Mouse (Mus musculus) stomach, embryonic 14.5 days (tissue): ENCODE data around the gene Terb1. TPM values are rescaled to one million over a fixed set of nuclear protein-coding genes. Genes with fewer than 3 reads are reported as not detected.

ENCODE experiments used
- ATAC-seq: fragments of 200-750 bp; cut with Nextera tagmentation; 2 replicates; pipeline ENCODE4 v1.8.0; 2017; ENCODE audit warnings: low read depth, moderate TSS enrichment; ENCODE audit not compliant: insufficient number of reproducible peaks, insufficient read depth, low FRiP score
- H3K27ac ChIP-seq: fragments of 300-500 bp; sonication (generic); 2 replicates; pipeline ENCODE4 v1.5.1; 2014; ENCODE audit warnings: mild to moderate bottlenecking, low read length, moderate library complexity, mixed read lengths
- H3K27me3 ChIP-seq: fragments of 300-500 bp; sonication (generic); 2 replicates; pipeline ENCODE4 v1.6.1; 2014; ENCODE audit warnings: low read length, control low read depth, mixed read lengths; ENCODE audit not compliant: control insufficient read depth, insufficient read depth
- H3K36me3 ChIP-seq: fragments of 300-500 bp; sonication (generic); 2 replicates; pipeline ENCODE4 v1.6.1; 2014; ENCODE audit warnings: mild to moderate bottlenecking, control low read depth, low read length, moderate library complexity, mixed read lengths; ENCODE audit not compliant: control insufficient read depth, insufficient read depth
- H3K4me1 ChIP-seq: fragments of 300-500 bp; sonication (generic); 2 replicates; pipeline ENCODE4 v1.6.1; 2014; ENCODE audit warnings: low read length, control low read depth, mixed read lengths; ENCODE audit not compliant: control insufficient read depth, insufficient read depth
- H3K4me2 ChIP-seq: fragments of 300-500 bp; sonication (generic); replicated peaks from 2 replicates; pipeline ENCODE4 v1.6.1; 2014; ENCODE audit warnings: low read depth, low read length, control low read depth
- H3K4me3 ChIP-seq: fragments of 300-500 bp; sonication (generic); 2 replicates; pipeline ENCODE4 v1.5.1; 2014; ENCODE audit warnings: low read depth, low read length, control low read depth
- H3K9ac ChIP-seq: fragments of 300-500 bp; sonication (generic); replicated peaks from 2 replicates; pipeline ENCODE4 v1.6.1; 2014; ENCODE audit warnings: low read depth, mild to moderate bottlenecking, control low read depth, low read length, moderate library complexity, mixed read lengths
- H3K9me3 ChIP-seq: fragments of 300-500 bp; sonication (generic); 2 replicates; pipeline ENCODE4 v1.6.1; 2016; ENCODE audit warnings: low read depth, low read length, control low read depth; ENCODE audit not compliant: control insufficient read depth
- WGBS: fragments of 180-500 bp; shearing (Covaris S2); extraction: QIAGEN DNeasy Blood & Tissue Kit; methylation state at CpG from one replicate; pipeline ENCODE4 v1.1.7; 2014; 5-methylcytosine and 5-hydroxymethylcytosine counted together
- polyA plus RNA-seq: library from polyadenylated mRNA; unstranded; fragments of >200 nt; fragmentation: Nextera tagmentation; extraction: Ambion mirVana; gene quantifications from 2 replicates; pipeline ENCODE4 v1.2.1, GENCODE M21; 2014

Gene Terb1
- polyA plus RNA-seq, 1 experiment from 2014 or later = 0.26 TPM

DNA sequence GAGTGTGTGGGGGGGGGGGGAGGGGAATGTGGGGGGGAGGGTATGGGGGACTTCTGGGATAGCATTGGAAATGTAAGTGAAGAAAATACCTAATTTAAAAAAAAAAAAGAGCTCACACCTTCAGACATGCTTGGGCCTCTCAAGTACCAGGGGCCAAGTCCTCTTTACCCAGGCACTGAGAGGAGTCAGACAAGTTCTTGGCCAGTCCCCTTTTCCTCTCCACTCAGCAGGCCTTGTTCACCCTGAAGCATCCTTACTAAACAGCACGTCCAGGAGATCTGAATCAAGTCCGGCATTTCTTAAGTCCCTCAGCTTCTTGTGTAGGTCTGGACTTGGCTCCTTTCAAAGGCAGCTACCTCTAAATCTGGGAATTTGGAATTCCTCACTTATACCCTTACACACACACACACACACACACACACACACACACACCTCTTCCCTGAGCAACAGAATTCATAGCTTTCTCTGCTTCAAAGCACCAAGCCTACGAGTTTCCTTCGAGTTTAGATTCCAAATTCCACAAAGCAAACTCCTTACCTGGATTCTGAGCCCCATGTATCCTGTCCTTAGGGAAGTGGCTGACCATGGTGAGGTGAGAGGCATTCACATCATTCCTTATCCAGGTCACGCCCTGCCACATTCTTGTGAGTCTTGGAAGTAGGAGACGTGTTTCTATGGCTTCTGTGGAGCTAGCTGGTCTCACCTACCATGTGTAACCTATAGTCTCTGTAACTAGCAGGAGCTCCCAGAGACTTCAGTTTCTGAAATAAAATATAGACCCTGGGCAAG lies 103.2 kb downstream of the Terb1 start:
- Histone ChIP-seq H3K4me3 (no peak overlapping the region), H3K9me3 (no peaks in the 10 kb centered on the region), H3K9ac (no peak overlapping the region), H3K27me3 (no peaks in the 10 kb centered on the region), H3K36me3 (no peaks in the 10 kb centered on the region), H3K4me2 (no peak overlapping the region), H3K27ac (no peak overlapping the region), H3K4me1 (no peaks in the 10 kb centered on the region)
- 67% methylated on average over 6 of the region's 6 CpGs for WGBS
- no peak for ATAC-seq

DNA sequence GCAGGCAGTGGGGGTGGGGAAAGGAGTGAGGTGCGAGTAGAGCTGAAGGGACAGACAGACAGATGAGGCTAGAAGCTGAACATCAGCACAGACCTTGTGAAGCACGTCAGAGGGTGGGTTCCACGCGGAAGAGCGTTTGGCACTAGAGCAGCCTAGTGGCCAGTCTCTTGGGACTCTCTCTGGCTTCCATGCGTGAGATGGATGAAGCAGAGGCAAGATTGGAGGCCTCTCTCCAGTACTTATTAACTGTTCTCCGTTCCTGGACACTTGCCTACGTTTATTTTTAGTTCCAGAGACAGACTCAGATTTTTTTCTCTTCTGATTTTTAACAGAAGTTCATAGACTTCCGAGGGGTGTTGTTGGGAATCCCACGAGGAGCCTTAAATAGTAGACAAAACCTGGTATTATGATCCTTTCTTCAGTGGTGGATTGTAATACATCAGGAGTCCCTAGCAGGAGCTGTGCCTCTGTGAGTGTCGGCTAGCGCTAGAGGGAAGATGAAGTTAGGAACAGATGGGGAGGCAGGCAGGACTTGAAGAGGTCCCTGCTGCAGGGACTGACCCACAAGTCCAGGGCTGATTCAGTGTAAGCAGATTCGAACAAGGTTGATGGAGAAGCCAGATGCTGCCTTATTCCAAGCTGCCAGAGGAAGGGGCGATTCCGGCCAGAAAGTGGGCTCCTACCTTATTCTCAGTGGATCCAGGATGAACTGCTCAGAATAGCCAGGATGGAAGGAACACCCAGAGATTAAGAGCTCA lies 104.1 kb downstream of the Terb1 start:
- no peak for ATAC-seq
- H3K4me1 ChIP-seq = no peaks in the 10 kb centered on the region
- no peak overlapping the region for H3K9ac ChIP-seq
- H3K4me3 ChIP-seq = no peak overlapping the region
- no peaks in the 10 kb centered on the region for H3K9me3 ChIP-seq
- H3K36me3 ChIP-seq = no peaks in the 10 kb centered on the region
- no peak overlapping the region for H3K27ac ChIP-seq
- H3K27me3 ChIP-seq = no peaks in the 10 kb centered on the region
- 52% methylated on average over 15 of the region's 15 CpGs for WGBS
- H3K4me2 ChIP-seq = no peak overlapping the region

DNA sequence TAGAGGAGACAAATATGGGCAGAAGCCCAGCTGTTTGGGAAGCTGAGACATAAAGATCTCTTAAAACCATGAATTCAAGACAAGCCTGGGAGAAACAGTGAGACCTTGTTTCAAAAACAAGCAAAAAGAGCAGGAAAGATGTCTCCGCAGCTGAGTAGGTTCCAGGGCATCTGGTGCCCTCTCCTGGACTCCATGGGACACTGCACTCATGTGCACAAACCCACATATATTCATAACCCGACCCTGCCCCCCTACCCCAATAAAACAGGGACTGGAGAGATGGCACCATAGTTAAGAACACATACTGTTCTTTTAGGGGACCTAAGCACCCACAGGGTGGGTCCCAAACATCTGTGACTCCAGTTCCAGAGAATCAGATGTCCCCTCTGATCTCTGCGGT lies 106.1 kb downstream of the Terb1 start:
- Histone ChIP-seq H3K4me1 (no peaks in the 10 kb centered on the region), H3K36me3 (no peaks in the 10 kb centered on the region), H3K9ac (no peak overlapping the region), H3K27ac (no peak overlapping the region), H3K4me2 (no peak overlapping the region), H3K4me3 (no peak overlapping the region), H3K9me3 (no peaks in the 10 kb centered on the region), H3K27me3 (no peaks in the 10 kb centered on the region)
- no peak for ATAC-seq
- 73% methylated on average over 3 of the region's 3 CpGs for WGBS

Other genes with a start within 250 kb of the Terb1 start
- not detected in 2 replicates for gene Cmtm2a, start 216.7 kb downstream of the Terb1 start, polyA plus RNA-seq
- not detected in 2 replicates for gene Gm45711, start 199.8 kb downstream of the Terb1 start, polyA plus RNA-seq
- not detected in 2 replicates for gene Cmtm1, start 199.8 kb downstream of the Terb1 start, polyA plus RNA-seq
- not detected in 2 replicates for gene Gm11020, start 188.3 kb downstream of the Terb1 start, polyA plus RNA-seq
- not detected in 2 replicates for gene Cmtm2b, start 187.7 kb downstream of the Terb1 start, polyA plus RNA-seq
- gene Cmtm3, start 170.5 kb downstream of the Terb1 start, polyA plus RNA-seq = 154 and 155 TPM in 2 replicates
- 6.4 and 7.2 TPM in 2 replicates for gene Cmtm4, start 114.1 kb downstream of the Terb1 start, polyA plus RNA-seq
- 58.4 and 69.2 TPM in 2 replicates for gene Dync1li2, start 66.9 kb downstream of the Terb1 start, polyA plus RNA-seq
- gene Nae1, start 24.7 kb upstream of the Terb1 start, polyA plus RNA-seq = 111 and 115 TPM in 2 replicates
- 0.55 and 1.6 TPM in 2 replicates for gene Car7, start 24.8 kb upstream of the Terb1 start, polyA plus RNA-seq
- 13.7 and 14.3 TPM in 2 replicates for gene Pdp2, start 81.5 kb upstream of the Terb1 start, polyA plus RNA-seq
- 4.9 and 6.0 TPM in 2 replicates for gene Cdh16, start 114.5 kb upstream of the Terb1 start, polyA plus RNA-seq
- gene Rrad, start 121.4 kb upstream of the Terb1 start, polyA plus RNA-seq = 7.9 and 8.2 TPM in 2 replicates
- gene Ciao2b, start 132.1 kb upstream of the Terb1 start, polyA plus RNA-seq = 89.7 and 94.1 TPM in 2 replicates
- gene Ces2a, start 224.1 kb upstream of the Terb1 start, polyA plus RNA-seq = not detected in 2 replicates